Mouse (Mus musculus) midbrain, postnatal 0 days (tissue): ENCODE results near the gene BC030867. TPM values are rescaled to one million over a fixed set of nuclear protein-coding genes. Genes with fewer than 3 reads are reported as not detected.

ENCODE experiments used
- ATAC-seq: fragments of 200-750 bp; cut with Nextera tagmentation; 2 replicates; pipeline ENCODE4 v1.8.0; 2017; ENCODE audit warnings: moderate number of reproducible peaks, mild to moderate bottlenecking, moderate TSS enrichment, moderate library complexity; ENCODE audit not compliant: low FRiP score
- DNase-seq: peaks from one replicate; pipeline ENCODE4 v3.0.0-alpha.2; 2015; ENCODE audit warnings: low spot score
- H3K27ac ChIP-seq: fragments of 300-500 bp; sonication (generic); 2 replicates; pipeline ENCODE4 v1.5.1; 2014; ENCODE audit warnings: low read depth, mild to moderate bottlenecking, low read length, mixed read lengths
- H3K27me3 ChIP-seq: fragments of 300-500 bp; sonication (generic); 2 replicates; pipeline ENCODE4 v1.6.1; 2014; ENCODE audit warnings: low read length, control low read depth, mixed read lengths; ENCODE audit not compliant: insufficient read depth
- H3K36me3 ChIP-seq: fragments of 300-500 bp; sonication (generic); 2 replicates; pipeline ENCODE4 v1.6.1; 2014; ENCODE audit warnings: low read length, control low read depth, mixed read lengths; ENCODE audit not compliant: insufficient read depth
- H3K4me1 ChIP-seq: fragments of 300-500 bp; sonication (generic); 2 replicates; pipeline ENCODE4 v1.6.1; 2014; ENCODE audit warnings: mild to moderate bottlenecking, control low read depth, antibody characterized with exemption, low read length, mixed read lengths; ENCODE audit not compliant: insufficient read depth
- H3K4me2 ChIP-seq: fragments of 300-500 bp; sonication (generic); 2 replicates; pipeline ENCODE4 v1.6.1; 2014; ENCODE audit warnings: low read depth, mild to moderate bottlenecking, low read length, mixed read lengths; ENCODE audit not compliant: poor library complexity, severe bottlenecking
- H3K4me3 ChIP-seq: fragments of 300-500 bp; sonication (generic); 2 replicates; pipeline ENCODE4 v1.5.1; 2014; ENCODE audit warnings: low read depth, mild to moderate bottlenecking, low read length, moderate library complexity
- H3K9ac ChIP-seq: fragments of 300-500 bp; sonication (generic); replicated peaks from 2 replicates; pipeline ENCODE4 v1.6.1; 2014; ENCODE audit warnings: mild to moderate bottlenecking, low read length, moderate library complexity, mixed read lengths; ENCODE audit not compliant: poor library complexity, severe bottlenecking
- H3K9me3 ChIP-seq: fragments of 300-500 bp; sonication (generic); 2 replicates; pipeline ENCODE4 v1.6.1; 2016; ENCODE audit warnings: low read length, control low read depth
- CTCF ChIP-seq: IDR thresholded peaks from 2 replicates; pipeline ENCODE4 v1.5.1; 2016; ENCODE audit warnings: antibody characterized with exemption, mild to moderate bottlenecking
- WGBS: fragments of 180-500 bp; shearing (Covaris S2); extraction: QIAGEN DNeasy Blood & Tissue Kit; methylation state at CpG from one replicate; pipeline ENCODE4 v1.1.7; 2014; 5-methylcytosine and 5-hydroxymethylcytosine counted together
- polyA plus RNA-seq: library from polyadenylated mRNA; unstranded; fragments of >200 nt; fragmentation: Nextera tagmentation; extraction: Ambion mirVana; gene quantifications from 2 replicates; pipeline ENCODE4 v1.2.1, GENCODE M21; 2015
- total RNA-seq: library from RNA; depleted of rRNA; stranded (reverse); fragments of >200 nt; gene quantifications from 2 replicates; pipeline ENCODE4 v1.2.3, GENCODE M21; 2014

BC030867 gene
- total and polyA plus RNA-seq, 2 experiments from 2014 or later = 0.53 to 2.1 TPM

- no peak overlapping the region for H3K27ac ChIP-seq
- ATAC-seq (no peak), DNase-seq (no peak)
- no peaks in the 10 kb centered on the region for H3K27me3 ChIP-seq
- H3K4me1 ChIP-seq = peaks cover 8% of the 10 kb centered on the region; the same call in 1 of the 2 replicates
- H3K4me3 ChIP-seq = no peak overlapping the region
- no peak overlapping the region for H3K4me2 ChIP-seq
- no peak for TF ChIP-seq CTCF
- H3K9ac ChIP-seq = no peak overlapping the region
- no peaks in the 10 kb centered on the region for H3K9me3 ChIP-seq
- H3K36me3 ChIP-seq = peaks cover 48% of the 10 kb centered on the region
- WGBS = 77% methylated on average over 2 of the region's 2 CpGs
Measured at GRCm38 (mm10) chr11:102288913-102289312, 40.2 kb downstream of the BC030867 start.

- no peaks in the 10 kb centered on the region for H3K9me3 ChIP-seq
- peaks cover 8% of the 10 kb centered on the region; the same call in 1 of the 2 replicates for H3K4me1 ChIP-seq
- ATAC-seq (no peak), DNase-seq (no peak)
- H3K9ac ChIP-seq = no peak overlapping the region
- H3K4me3 ChIP-seq = no peak overlapping the region
- no peak overlapping the region for H3K27ac ChIP-seq
- 57% methylated on average over 6 of the region's 6 CpGs for WGBS
- no peaks in the 10 kb centered on the region for H3K27me3 ChIP-seq
- peaks cover 51% of the 10 kb centered on the region for H3K36me3 ChIP-seq
- no peak overlapping the region for H3K4me2 ChIP-seq
- no peak for TF ChIP-seq CTCF
Measured at GRCm38 (mm10) chr11:102289511-102290100, 40.9 kb downstream of the BC030867 start.

DNA sequence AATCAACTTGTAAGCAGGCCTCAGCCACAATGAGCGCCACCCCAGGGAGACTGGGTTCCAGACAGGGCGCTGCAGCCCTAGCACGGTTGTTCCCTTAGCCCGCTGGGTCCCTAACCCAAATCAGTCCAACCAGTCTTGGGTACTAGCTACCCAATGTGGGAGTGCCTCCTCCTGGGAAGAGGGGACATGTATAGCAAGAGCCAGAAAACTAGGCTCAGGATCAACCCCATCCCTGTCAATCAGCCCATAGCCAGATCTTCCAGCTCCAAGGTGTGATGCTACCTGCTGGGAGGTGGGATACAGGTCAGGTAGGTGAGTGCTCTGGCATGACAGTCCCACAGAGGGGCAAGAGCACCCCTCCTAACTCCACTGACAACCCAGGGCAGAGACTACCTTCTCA, 41.5 kb downstream of the BC030867 start:
- Histone ChIP-seq H3K9ac (no peak overlapping the region), H3K4me3 (no peak overlapping the region), H3K4me2 (no peak overlapping the region), H3K27me3 (no peaks in the 10 kb centered on the region), H3K4me1 (peaks cover 11% of the 10 kb centered on the region; the same call in 1 of the 2 replicates), H3K27ac (no peak overlapping the region), H3K9me3 (no peaks in the 10 kb centered on the region), H3K36me3 (peaks cover 51% of the 10 kb centered on the region)
- DNase-seq = no peak
- TF ChIP-seq CTCF = no peak
- ATAC-seq = no peak
- WGBS = 83% methylated on average over 4 of the region's 4 CpGs

DNA sequence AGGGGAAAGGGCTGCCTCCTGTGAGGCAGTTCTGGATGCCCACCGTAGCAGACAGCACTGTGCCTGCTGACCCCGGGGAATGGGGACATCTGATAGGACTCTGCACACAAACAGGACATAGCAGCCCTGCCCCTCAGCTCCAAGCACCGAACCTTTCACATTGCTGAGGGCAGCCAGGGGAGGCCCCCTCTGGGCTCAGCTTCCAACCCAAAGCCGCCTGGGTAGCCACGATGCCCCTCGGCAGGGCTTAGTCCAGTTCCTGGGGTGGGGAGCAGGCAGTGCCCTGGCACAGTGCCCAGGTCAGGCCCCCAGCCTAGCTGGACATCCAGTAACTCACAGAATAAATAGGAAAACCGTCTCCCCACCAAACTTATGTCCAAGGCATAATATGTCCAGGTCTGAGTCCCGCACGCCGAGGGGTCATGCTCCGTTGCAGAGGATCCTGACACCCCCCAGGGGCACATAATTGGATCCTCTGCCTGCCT, 42.4 kb downstream of the BC030867 start:
- Histone ChIP-seq H3K9me3 (no peaks in the 10 kb centered on the region), H3K27me3 (no peaks in the 10 kb centered on the region), H3K4me1 (peaks cover 6% of the 10 kb centered on the region; the same call in 1 of the 2 replicates), H3K9ac (no peak overlapping the region), H3K27ac (no peak overlapping the region), H3K4me3 (no peak overlapping the region), H3K4me2 (no peak overlapping the region), H3K36me3 (peaks cover 51% of the 10 kb centered on the region)
- WGBS = 88% methylated on average over 11 of the region's 11 CpGs
- TF ChIP-seq CTCF = no peak
- DNase-seq (no peak), ATAC-seq (no peak)

DNA sequence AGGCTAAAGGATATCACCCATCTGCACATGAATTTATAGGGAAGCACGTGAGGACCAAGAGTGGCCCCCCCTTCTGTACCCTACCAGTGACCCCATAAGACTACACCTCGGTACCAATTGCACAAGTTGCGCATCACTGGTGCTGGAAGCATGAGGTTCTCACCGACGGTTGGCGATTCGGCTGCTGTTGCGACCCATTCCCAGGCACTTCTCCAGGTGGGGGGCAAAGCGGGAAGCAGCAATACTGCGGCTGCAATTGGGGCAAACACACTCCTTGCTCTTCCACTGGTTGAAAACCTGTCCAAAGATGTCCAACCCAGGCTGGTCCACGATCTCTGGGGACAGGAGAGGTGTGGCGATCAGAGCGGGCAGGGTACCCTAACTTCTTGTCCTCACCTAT, 45.3 kb downstream of the BC030867 start:
- Histone ChIP-seq H3K36me3 (peaks cover 34% of the 10 kb centered on the region), H3K9me3 (no peaks in the 10 kb centered on the region), H3K27ac (no peak overlapping the region), H3K27me3 (no peaks in the 10 kb centered on the region), H3K9ac (no peak overlapping the region), H3K4me2 (no peak overlapping the region), H3K4me3 (no peak overlapping the region), H3K4me1 (peaks cover 5% of the 10 kb centered on the region; the same call in 1 of the 2 replicates)
- WGBS = 94% methylated on average over 13 of the region's 13 CpGs
- no peak for TF ChIP-seq CTCF
- no peak for DNase-seq
- ATAC-seq = no peak

DNA sequence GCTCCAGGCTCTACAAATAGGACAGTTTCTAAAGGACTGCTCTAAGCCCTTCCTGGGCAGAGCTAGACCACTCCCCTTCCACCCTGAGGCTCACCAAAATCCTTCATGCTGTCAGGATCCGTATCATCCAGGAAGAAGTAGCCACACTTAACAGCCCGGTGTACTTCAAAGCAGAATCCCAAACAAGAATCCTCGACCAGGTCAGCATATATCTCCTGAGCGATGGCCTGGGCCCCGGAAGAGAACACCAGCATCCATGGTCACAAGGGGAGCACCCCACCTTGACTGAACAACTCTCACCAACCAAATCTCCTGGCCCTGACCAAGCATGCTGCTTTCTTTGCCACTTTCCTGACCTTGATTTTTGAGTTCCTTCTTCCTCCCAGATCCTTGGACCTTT, 45.7 kb downstream of the BC030867 start:
- WGBS = 74% methylated on average over 5 of the region's 5 CpGs
- H3K4me1 ChIP-seq = peaks cover 5% of the 10 kb centered on the region; the same call in 1 of the 2 replicates
- peak overlapping the region; percentile 94; the same call in 1 of the 2 replicates for H3K27ac ChIP-seq
- no peak for DNase-seq
- no peak for ATAC-seq
- H3K9ac ChIP-seq = peak overlapping the region; percentile 93
- peak overlapping the region; percentile 92; the same call in 1 of the 2 replicates for H3K4me3 ChIP-seq
- H3K27me3 ChIP-seq = no peaks in the 10 kb centered on the region
- no peak for TF ChIP-seq CTCF
- H3K9me3 ChIP-seq = no peaks in the 10 kb centered on the region
- H3K4me2 ChIP-seq = peak overlapping the region; percentile 91; the same call in 1 of the 2 replicates
- H3K36me3 ChIP-seq = peaks cover 34% of the 10 kb centered on the region
